Mouse (Mus musculus) heart, embryonic 10.5 days (tissue): Measurements from ENCODE around the gene Rit1. TPM values are rescaled to one million over a fixed set of nuclear protein-coding genes. Genes with fewer than 3 reads are reported as not detected.

Source experiments
- polyA plus RNA-seq: library from polyadenylated mRNA; unstranded; fragments of >200 nt; fragmentation: Nextera tagmentation; extraction: Ambion mirVana; gene quantifications from 2 replicates; pipeline ENCODE4 v1.2.1, GENCODE M21; 2016

Rit1 gene
- polyA plus RNA-seq, 1 experiment from 2014 or later: 42.5 TPM

Other genes starting within 250 kb of the Rit1 start
- 57.7 and 80.7 TPM in 2 replicates for gene Lmna, start 206.9 kb upstream of the Rit1 start, polyA plus RNA-seq
- gene Mex3a, start 184.4 kb upstream of the Rit1 start, polyA plus RNA-seq: 11.6 and 22.8 TPM in 2 replicates
- 1.1 and 1.6 TPM in 2 replicates for gene Rab25, start 168.5 kb upstream of the Rit1 start, polyA plus RNA-seq
- 154 and 190 TPM in 2 replicates for gene Lamtor2, start 163.8 kb upstream of the Rit1 start, polyA plus RNA-seq
- gene Ubqln4, start 163.1 kb upstream of the Rit1 start, polyA plus RNA-seq: 49.5 and 62.2 TPM in 2 replicates
- gene Ssr2, start 141.0 kb upstream of the Rit1 start, polyA plus RNA-seq: 184 and 207 TPM in 2 replicates
- gene Arhgef2, start 110.9 kb upstream of the Rit1 start, polyA plus RNA-seq: 82.5 and 108 TPM in 2 replicates
- gene Rxfp4, start 63.7 kb upstream of the Rit1 start, polyA plus RNA-seq: not detected in 2 replicates
- 73.3 and 87.3 TPM in 2 replicates for gene Khdc4, start 31.0 kb upstream of the Rit1 start, polyA plus RNA-seq
- gene Syt11, start 58.3 kb downstream of the Rit1 start, polyA plus RNA-seq: 11.8 and 15.8 TPM in 2 replicates
- 11.4 and 13.7 TPM in 2 replicates for gene Gon4l, start 118.4 kb downstream of the Rit1 start, polyA plus RNA-seq
- 74.1 and 75.9 TPM in 2 replicates for gene Msto1, start 197.2 kb downstream of the Rit1 start, polyA plus RNA-seq
- gene Ash1l, start 233.8 kb downstream of the Rit1 start, polyA plus RNA-seq: 14.1 and 14.5 TPM in 2 replicates
- 148 and 158 TPM in 2 replicates for gene Dap3, start 234.3 kb downstream of the Rit1 start, polyA plus RNA-seq